Mouse (Mus musculus): Measurements from ENCODE around the gene Tmem183a.

Tmem183a gene

DNA sequence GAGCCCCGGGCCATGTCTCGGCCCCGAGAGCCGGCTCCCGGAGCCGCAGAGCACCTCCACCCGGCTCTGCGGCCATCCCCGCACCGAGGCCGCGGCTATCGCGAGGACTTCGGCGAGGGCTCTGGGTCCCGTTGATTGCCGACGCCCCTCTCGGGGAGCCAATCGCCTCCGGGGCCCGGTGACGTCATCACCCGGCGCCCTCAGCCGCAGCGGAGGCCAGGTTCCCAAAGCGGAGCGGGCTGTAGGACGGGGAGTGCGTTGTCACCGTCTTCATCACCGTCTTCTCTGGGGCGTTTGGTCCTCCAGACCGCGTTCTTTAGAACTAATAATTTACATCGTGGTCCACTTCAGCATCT is at the start of gene Tmem183a:
Gene Tmem183a, minus strand, starts transcription at position 123 of the 356 bp plus-strand sequence.
- peak; percentile 96 for DNase-seq

GRCm38 (mm10) chr1:134408080-134408479 is 46.3 kb upstream of the Tmem183a start:
- DNase-seq, result peak; percentile 60

- DNase-seq, result no peak
These were observed 44.6 kb upstream of the Tmem183a start for GRCm38 (mm10) chr1:134406414-134406771.

DNA sequence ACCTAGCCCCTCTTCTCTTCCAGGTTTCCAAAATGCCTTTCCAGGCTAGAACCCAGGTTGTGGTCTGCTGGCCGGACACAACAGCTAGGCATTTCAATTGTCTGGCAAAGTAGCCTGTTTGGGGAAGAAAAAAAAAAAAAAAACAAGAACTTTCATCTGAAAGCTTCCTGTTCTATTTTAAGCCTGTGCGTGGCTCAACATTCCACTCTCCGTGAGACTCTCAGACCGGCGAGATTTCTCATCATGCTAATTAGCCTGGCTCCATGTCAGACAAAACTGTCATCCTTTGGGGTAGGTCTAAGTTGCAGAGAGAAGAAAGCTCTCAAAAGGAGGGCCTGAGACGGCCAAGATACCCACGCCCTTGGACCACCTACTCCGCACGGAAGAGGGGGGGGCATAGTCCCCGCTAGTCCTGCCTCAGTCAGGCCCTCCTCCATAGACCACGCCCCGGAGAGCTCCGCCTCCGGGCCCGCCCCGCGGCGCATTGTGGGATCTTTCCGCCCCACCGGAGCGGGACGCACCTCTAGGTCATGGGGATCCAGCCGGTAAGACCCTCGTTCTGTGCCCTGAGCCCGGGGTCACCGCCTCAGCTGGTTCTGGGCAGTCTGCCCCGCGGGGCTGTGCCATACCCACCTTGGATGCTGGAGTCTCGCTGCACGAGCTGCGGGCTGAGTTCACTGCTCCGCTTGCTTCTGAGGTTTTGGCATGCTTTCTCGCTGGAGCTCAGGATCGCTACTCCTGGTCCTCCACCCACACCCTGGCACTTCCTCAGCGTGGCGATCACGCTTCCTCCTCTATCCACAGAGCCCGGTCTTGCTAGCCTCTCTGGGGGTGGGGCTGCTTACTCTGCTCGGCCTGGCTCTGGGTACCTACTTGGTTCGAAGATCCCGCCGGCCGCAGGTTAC is 44.0 kb upstream of the Tmem183a start, which contains the start of gene Cyb5r1:
Gene Cyb5r1, plus strand, starts transcription at position 51 of the 905 bp plus-strand sequence.
- DNase-seq, result peak; percentile 81

- no peak for DNase-seq
These were observed 38.0 kb upstream of the Tmem183a start for GRCm38 (mm10) chr1:134399735-134400134.

- DNase-seq, result peak; percentile 51
These were observed 36.4 kb upstream of the Tmem183a start for GRCm38 (mm10) chr1:134398210-134398609.

DNA sequence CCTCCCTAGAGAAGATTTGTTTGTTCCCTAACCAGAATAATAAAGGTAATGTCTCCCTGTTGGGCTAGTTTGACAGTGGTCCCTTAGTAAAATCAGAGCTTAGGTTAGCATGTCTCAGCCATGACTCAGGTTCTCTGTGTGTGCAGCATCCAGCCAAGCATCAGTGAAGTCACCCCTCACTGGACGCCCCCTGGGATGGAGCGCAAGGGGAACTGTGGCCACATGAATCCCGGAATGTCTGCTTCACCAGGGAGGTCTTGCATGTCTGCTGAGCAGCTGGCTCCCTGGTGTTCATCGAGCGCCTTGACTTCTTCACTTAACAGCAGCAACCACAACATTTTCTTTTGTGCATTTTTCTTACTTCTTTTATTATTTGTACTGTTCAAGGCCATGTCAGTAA is 32.0 kb upstream of the Tmem183a start:
- DNase-seq, result no peak

- no peak for DNase-seq
These were observed 23.9 kb upstream of the Tmem183a start, which contains the start of gene 4933406M09Rik for GRCm38 (mm10) chr1:134385666-134386065. Gene 4933406M09Rik (plus strand): TSS chr1:134385940.

DNA sequence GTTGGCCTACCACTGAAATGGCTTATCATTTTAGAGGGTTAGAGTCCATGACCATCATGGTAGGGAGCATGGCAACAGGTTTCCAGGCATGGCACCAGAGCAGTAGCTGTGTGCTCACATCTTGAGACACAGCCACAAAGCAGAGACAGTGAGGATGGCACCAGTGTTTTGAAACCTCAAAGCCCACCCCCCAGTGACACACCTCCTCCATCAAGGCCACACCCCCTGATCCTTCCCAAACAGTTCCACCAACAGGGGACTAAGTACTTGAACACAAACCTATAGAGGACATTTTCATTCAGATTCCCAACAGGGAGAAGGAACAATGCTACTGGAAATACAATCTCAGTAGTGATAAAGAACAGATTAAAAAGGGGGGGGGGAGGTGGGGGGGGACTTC is 23.4 kb upstream of the Tmem183a start:
- no peak for DNase-seq

DNA sequence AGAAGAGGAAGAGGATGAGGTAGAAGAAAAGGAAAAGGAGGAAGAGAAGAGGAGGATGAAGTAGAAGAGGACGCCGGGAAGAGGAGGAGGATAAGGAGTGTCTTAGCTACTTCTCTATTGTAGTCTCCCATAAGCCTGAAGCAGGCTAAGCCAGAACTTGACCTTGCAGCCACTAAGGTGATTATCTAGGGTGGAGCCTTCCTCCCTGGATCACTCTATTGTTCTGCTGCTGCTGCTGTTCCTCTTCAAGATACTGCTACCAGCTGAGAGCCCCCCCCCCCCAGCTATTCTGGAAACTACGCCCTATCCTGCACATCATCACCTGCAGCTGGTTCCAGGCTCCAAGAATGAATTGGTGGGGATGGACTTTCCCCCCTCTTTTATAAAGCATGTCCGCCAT is 22.8 kb upstream of the Tmem183a start:
- DNase-seq, result no peak

DNA sequence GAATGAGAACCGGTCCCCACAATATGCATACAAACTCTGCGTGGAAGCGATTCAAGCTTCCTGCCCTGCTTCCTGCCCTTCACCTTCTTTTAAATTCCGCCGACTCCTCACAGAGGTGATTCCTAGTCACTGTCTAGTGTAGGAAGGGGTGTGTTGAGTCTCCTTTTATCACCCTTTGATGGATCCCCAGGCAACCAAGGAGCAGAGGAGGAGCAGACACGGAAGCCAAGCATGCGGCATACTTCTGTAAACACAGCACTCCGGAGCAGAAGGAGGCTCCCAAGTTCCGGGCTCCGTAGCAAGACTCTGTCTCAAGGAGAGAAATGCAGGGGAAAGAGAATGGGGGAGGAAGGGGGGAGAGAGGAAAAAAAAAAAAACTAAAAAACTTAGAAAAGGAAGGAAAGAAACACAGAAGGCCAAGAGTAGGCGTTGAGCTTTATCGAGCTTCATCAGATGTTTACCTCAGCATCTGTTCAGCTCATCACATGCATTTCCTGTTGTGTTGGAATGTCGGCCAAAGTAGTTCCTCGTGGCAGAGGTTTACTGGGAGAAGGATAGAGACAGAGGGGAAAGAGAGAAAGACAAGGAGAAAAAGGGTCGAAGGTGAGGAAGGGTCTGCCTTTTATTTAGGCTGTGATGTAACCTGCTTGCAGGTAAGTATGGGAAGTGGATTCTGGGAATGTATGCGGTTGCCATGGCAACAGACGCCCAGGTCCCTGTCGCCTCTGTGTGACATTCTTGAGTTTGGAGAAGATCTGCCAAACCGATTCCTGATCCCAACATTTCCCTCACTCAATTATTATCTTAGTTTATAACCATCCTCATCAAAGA is 20.2 kb upstream of the Tmem183a start:
- DNase-seq, result no peak

DNA sequence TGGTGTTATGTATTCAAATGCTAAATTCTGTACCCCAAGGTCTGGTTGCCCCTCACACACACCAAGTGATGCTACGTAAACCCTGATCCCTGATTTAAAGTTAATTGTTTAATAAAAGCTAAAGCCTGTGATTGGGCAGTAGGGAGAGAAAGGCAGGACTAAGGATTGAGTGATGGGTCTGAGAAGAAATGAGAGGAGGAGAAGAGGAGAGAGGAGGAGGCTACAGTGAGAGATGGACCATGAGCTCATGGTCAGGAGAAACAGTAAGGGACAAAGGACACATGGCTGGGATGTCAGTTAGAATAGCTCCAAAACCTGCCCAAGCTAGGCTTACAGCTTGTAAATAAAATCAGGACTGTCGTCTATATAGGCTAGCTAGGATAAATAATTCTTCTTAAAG is 19.3 kb upstream of the Tmem183a start:
- DNase-seq, result no peak

- DNase-seq, result no peak
These were observed 12.3 kb upstream of the Tmem183a start for GRCm38 (mm10) chr1:134374124-134374523.

DNA sequence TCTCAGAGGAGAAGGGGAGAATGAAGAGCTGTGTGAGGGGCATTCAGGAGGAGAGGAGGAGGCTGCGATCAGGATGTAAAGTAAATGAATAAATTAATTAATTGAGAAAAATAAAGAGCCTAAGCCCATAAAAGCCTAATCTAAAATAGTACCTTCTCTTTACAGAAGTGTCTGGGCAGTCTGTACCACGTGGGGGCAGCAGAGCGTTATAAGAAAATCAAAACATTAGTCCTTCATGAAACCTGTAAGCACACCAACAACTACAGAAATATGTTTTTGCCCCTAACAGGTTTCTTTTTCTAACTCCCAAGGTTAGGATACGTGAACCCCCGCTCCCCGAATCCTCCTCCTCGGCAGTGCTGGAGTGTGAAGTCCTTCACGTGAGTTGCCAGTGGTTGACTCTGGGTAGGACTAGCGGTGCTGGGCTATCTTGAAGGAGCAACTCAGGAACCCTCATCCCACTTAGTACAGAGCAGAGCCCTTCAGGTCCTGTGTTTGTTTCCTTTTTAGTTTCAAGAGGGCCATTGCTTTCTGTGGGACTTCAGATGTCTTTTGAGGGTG is 7.1 kb upstream of the Tmem183a start:
- DNase-seq, result peak; percentile 80

GRCm38 (mm10) chr1:134365491-134365890 is 3.7 kb upstream of the Tmem183a start:
- no peak for DNase-seq

GRCm38 (mm10) chr1:134363194-134363593 is 1.4 kb upstream of the Tmem183a start:
- no peak for DNase-seq

GRCm38 (mm10) chr1:134361195-134361856 is 453 bp downstream of the Tmem183a start:
- DNase-seq, result no peak

DNA sequence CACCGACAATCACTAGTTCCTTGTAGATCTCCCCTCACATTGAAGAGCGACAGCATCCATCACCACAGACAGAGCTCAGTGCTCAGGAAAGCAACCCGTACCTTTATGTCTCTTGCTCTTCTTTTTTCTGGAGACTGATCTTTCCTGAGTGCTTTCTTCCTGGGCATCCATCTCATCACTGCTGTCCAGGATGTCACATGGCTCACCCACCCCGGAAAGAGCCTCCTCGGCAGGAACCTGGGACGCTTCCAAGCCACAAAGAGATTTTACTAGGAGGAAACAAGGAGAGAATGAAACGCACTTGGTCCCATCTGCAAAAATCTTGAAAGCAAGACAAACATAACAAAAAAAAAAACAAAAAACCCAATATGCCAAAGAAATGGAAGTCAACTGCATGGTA is 1.1 kb downstream of the Tmem183a start:
- no peak for DNase-seq

GRCm38 (mm10) chr1:134357461-134357860 is 4.3 kb downstream of the Tmem183a start:
- peak; percentile 49 for DNase-seq

GRCm38 (mm10) chr1:134353326-134353725 is 8.5 kb downstream of the Tmem183a start:
- peak; percentile 77 for DNase-seq

- no peak for DNase-seq
These were observed 14.0 kb downstream of the Tmem183a start for GRCm38 (mm10) chr1:134347791-134348190.

GRCm38 (mm10) chr1:134345075-134345474 is 16.7 kb downstream of the Tmem183a start:
- DNase-seq, result no peak

Data from kidney, adult 9 months (tissue).